Mouse (Mus musculus) thymus, adult 2 months (tissue): ENCODE results near the gene Gbf1. TPM values are rescaled to one million over a fixed set of nuclear protein-coding genes. Genes with fewer than 3 reads are reported as not detected.
A peak's percentile ranks its signal among the peaks of the same experiment; 100 is the strongest.

Experiments
- DNase-seq: peaks from one replicate; pipeline ENCODE4 v3.0.0; 2021
- H3K27ac ChIP-seq: fragments of 200-500 bp; 2 replicates; pipeline ENCODE4 v1.5.1; 2012; ENCODE audit warnings: low read length, control low read depth; ENCODE audit not compliant: control insufficient read depth, insufficient read depth
- H3K27me3 ChIP-seq: fragments of 200-500 bp; 2 replicates; pipeline ENCODE4 v1.6.1; 2012; ENCODE audit warnings: mild to moderate bottlenecking, low read length, moderate library complexity, mixed read lengths; ENCODE audit not compliant: control insufficient read depth, insufficient read depth
- H3K36me3 ChIP-seq: fragments of 200-500 bp; 2 replicates; pipeline ENCODE4 v1.6.1; 2012; ENCODE audit warnings: mild to moderate bottlenecking, low read length, moderate library complexity; ENCODE audit not compliant: control insufficient read depth, insufficient read depth
- H3K4me1 ChIP-seq: fragments of 200-500 bp; replicated peaks from 2 replicates; pipeline ENCODE4 v1.6.1; 2012; ENCODE audit warnings: low read length; ENCODE audit not compliant: control insufficient read depth, insufficient read depth
- H3K4me3 ChIP-seq: fragments of 200-500 bp; 2 replicates; pipeline ENCODE4 v1.5.1; 2012; ENCODE audit warnings: mild to moderate bottlenecking, low read length, control low read depth, moderate library complexity; ENCODE audit not compliant: control insufficient read depth, insufficient read depth
- CTCF ChIP-seq: fragments of 200-500 bp; IDR thresholded peaks from 2 replicates; pipeline ENCODE4 v1.5.1; 2012; ENCODE audit warnings: mild to moderate bottlenecking, control low read depth, low read length, moderate library complexity, borderline replicate concordance; ENCODE audit not compliant: control insufficient read depth, poor library complexity, insufficient read depth; ENCODE audit errors: extremely low read depth
- POLR2A ChIP-seq: fragments of 200-500 bp; IDR thresholded peaks from 2 replicates; pipeline ENCODE4 v1.6.1; 2012; ENCODE audit warnings: mild to moderate bottlenecking, low read length, control low read depth, moderate library complexity; ENCODE audit not compliant: control insufficient read depth, poor library complexity, insufficient read depth; ENCODE audit errors: extremely low read depth
- WGBS: fragments of 180-500 bp; shearing (Covaris S2); methylation state at CpG from one replicate; pipeline ENCODE4 v1.1.7; 2018; 5-methylcytosine and 5-hydroxymethylcytosine counted together
- polyA plus RNA-seq: library from polyadenylated mRNA; depleted of rRNA; stranded (reverse); fragments of >200 nt; gene quantifications from 2 replicates; pipeline ENCODE4 v1.2.3, GENCODE M21; 2012

Gene Gbf1
- polyA plus RNA-seq, 1 experiment = 113 TPM

GRCm38 (mm10) chr19:46254163-46254752 lies 101.9 kb downstream of the Gbf1 start:
- TF ChIP-seq POLR2A = no peak
- no peak for TF ChIP-seq CTCF
- Histone ChIP-seq H3K4me1 (no peaks in the 10 kb centered on the region), H3K27ac (no peak overlapping the region), H3K36me3 (peaks cover 8% of the 10 kb centered on the region), H3K27me3 (no peaks in the 10 kb centered on the region), H3K4me3 (no peak overlapping the region)
- peak; percentile 22 for DNase-seq
- 55% methylated on average over 7 of the region's 7 CpGs for WGBS

- DNase-seq = no peak
- WGBS = 95% methylated on average over 7 of the region's 7 CpGs
- Histone ChIP-seq H3K4me1 (no peaks in the 10 kb centered on the region), H3K27me3 (no peaks in the 10 kb centered on the region), H3K27ac (no peak overlapping the region), H3K4me3 (no peak overlapping the region), H3K36me3 (peaks cover 64% of the 10 kb centered on the region)
- TF ChIP-seq CTCF = no peak
- TF ChIP-seq POLR2A = no peak
These were observed 112.5 kb downstream of the Gbf1 start for GRCm38 (mm10) chr19:46264762-46265161.

- Histone ChIP-seq H3K36me3 (peaks cover 24% of the 10 kb centered on the region), H3K4me1 (no peaks in the 10 kb centered on the region), H3K27me3 (no peaks in the 10 kb centered on the region), H3K27ac (no peak overlapping the region), H3K4me3 (no peak overlapping the region)
- no peak for TF ChIP-seq CTCF
- DNase-seq = peak; percentile 40
These were observed 123.0 kb downstream of the Gbf1 start for GRCm38 (mm10) chr19:46275307-46275706.

GRCm38 (mm10) chr19:46282081-46282849 lies 130.0 kb downstream of the Gbf1 start:
- TF ChIP-seq POLR2A = no peak
- no peak for TF ChIP-seq CTCF
- peaks cover 26% of the 10 kb centered on the region for H3K4me1 ChIP-seq
- DNase-seq = peak; percentile 33
- no peak overlapping the region for H3K4me3 ChIP-seq
- 19% methylated on average over 11 of the region's 11 CpGs for WGBS
- H3K27me3 ChIP-seq = no peaks in the 10 kb centered on the region
- H3K36me3 ChIP-seq = peaks cover 26% of the 10 kb centered on the region
- H3K27ac ChIP-seq = peak overlapping the region; percentile 88

- Histone ChIP-seq H3K36me3 (peaks cover 26% of the 10 kb centered on the region), H3K4me3 (no peak overlapping the region), H3K27me3 (no peaks in the 10 kb centered on the region), H3K4me1 (peaks cover 26% of the 10 kb centered on the region), H3K27ac (no peak overlapping the region)
- 95% methylated on average over 4 of the region's 4 CpGs for WGBS
- TF ChIP-seq POLR2A (no peak), CTCF (no peak)
- no peak for DNase-seq
These were observed 132.4 kb downstream of the Gbf1 start for GRCm38 (mm10) chr19:46284686-46285085.

- Histone ChIP-seq H3K27me3 (no peaks in the 10 kb centered on the region), H3K4me3 (no peak overlapping the region), H3K4me1 (peaks cover 26% of the 10 kb centered on the region), H3K27ac (no peak overlapping the region), H3K36me3 (peaks cover 26% of the 10 kb centered on the region)
- 97% methylated on average over 7 of the region's 7 CpGs for WGBS
- DNase-seq = no peak
- TF ChIP-seq POLR2A (no peak), CTCF (no peak)
These were observed 133.3 kb downstream of the Gbf1 start for GRCm38 (mm10) chr19:46285631-46286030.
